Mouse (Mus musculus) kidney, postnatal 0 days (tissue): Measurements from ENCODE around the gene Pou6f1. TPM values are rescaled to one million over a fixed set of nuclear protein-coding genes. Genes with fewer than 3 reads are reported as not detected.

Experiments
- ATAC-seq: fragments of 200-750 bp; cut with Nextera tagmentation; replicated peaks from 2 replicates; pipeline ENCODE4 v1.8.0; 2017; ENCODE audit warnings: low read depth, moderate number of reproducible peaks, moderate TSS enrichment, moderate library complexity; ENCODE audit not compliant: low FRiP score
- DNase-seq: peaks from one replicate; pipeline ENCODE4 v3.0.0-alpha.2; 2016; ENCODE audit warnings: low spot score
- H3K27ac ChIP-seq: fragments of 300-500 bp; sonication (generic); 2 replicates; pipeline ENCODE4 v1.5.1; 2014; ENCODE audit warnings: mild to moderate bottlenecking
- H3K27me3 ChIP-seq: fragments of 300-500 bp; sonication (generic); 2 replicates; pipeline ENCODE4 v1.6.1; 2014; ENCODE audit warnings: low read length, mixed read lengths; ENCODE audit not compliant: insufficient read depth
- H3K36me3 ChIP-seq: fragments of 300-500 bp; sonication (generic); 2 replicates; pipeline ENCODE4 v1.6.1; 2014; ENCODE audit warnings: low read length, mixed read lengths; ENCODE audit not compliant: insufficient read depth
- H3K4me1 ChIP-seq: fragments of 300-500 bp; sonication (generic); replicated peaks from 2 replicates; pipeline ENCODE4 v1.6.1; 2014; ENCODE audit warnings: antibody characterized with exemption, low read length, mixed read lengths; ENCODE audit not compliant: insufficient read depth
- H3K4me2 ChIP-seq: fragments of 300-500 bp; sonication (generic); 2 replicates; pipeline ENCODE4 v1.6.1; 2014; ENCODE audit warnings: mild to moderate bottlenecking, low read length, moderate library complexity, mixed read lengths
- H3K4me3 ChIP-seq: fragments of 300-500 bp; sonication (generic); replicated peaks from 2 replicates; pipeline ENCODE4 v1.5.1; 2014; ENCODE audit warnings: low read depth, low read length
- H3K9ac ChIP-seq: fragments of 300-500 bp; sonication (generic); 2 replicates; pipeline ENCODE4 v1.6.1; 2014; ENCODE audit warnings: low read depth, low read length
- H3K9me3 ChIP-seq: fragments of 300-500 bp; sonication (generic); replicated peaks from 2 replicates; pipeline ENCODE4 v1.6.1; 2016; ENCODE audit warnings: low read length, inconsistent platforms, mixed read lengths
- CTCF ChIP-seq: IDR thresholded peaks from 2 replicates; pipeline ENCODE4 v1.5.1; 2016; ENCODE audit warnings: antibody characterized with exemption, low read depth, mild to moderate bottlenecking, moderate library complexity
- WGBS: fragments of 180-500 bp; shearing (Covaris S2); extraction: QIAGEN DNeasy Blood & Tissue Kit; methylation state at CpG from one replicate; pipeline ENCODE4 v1.1.7; 2014; 5-methylcytosine and 5-hydroxymethylcytosine counted together
- polyA plus RNA-seq: library from polyadenylated mRNA; unstranded; fragments of >200 nt; fragmentation: Nextera tagmentation; extraction: Ambion mirVana; gene quantifications from 2 replicates; pipeline ENCODE4 v1.2.1, GENCODE M21; 2015

Pou6f1 gene
- polyA plus RNA-seq, 1 experiment from 2014 or later: 9.7 TPM

GRCm38 (mm10) chr15:100631454-100632170 lies 31.8 kb upstream of the Pou6f1 start:
- 70% methylated on average over 12 of the region's 12 CpGs for WGBS
- no peak for DNase-seq

GRCm38 (mm10) chr15:100630126-100630525 lies 30.3 kb upstream of the Pou6f1 start:
- Histone ChIP-seq H3K36me3 (no peaks in the 10 kb centered on the region), H3K9me3 (no peaks in the 10 kb centered on the region), H3K27me3 (no peaks in the 10 kb centered on the region), H3K4me1 (0 out of 2 replicates have a peak, but pooled peaks cover 11% of the 10 kb centered on the region), H3K4me2 (no peak overlapping the region), H3K4me3 (no peak overlapping the region), H3K27ac (no peak overlapping the region), H3K9ac (no peak overlapping the region)
- 60% methylated on average over 3 of the region's 3 CpGs for WGBS
- no peak for DNase-seq
- TF ChIP-seq CTCF: no peak
- ATAC-seq: no peak

More at GRCm38 (mm10) chr15:100631454-100632170, 31.8 kb upstream of the Pou6f1 start:
- no peak for ATAC-seq
- H3K4me3 ChIP-seq: no peak overlapping the region
- H3K27me3 ChIP-seq: no peaks in the 10 kb centered on the region
- no peak for TF ChIP-seq CTCF
- H3K9me3 ChIP-seq: no peaks in the 10 kb centered on the region
- no peak overlapping the region for H3K4me2 ChIP-seq
- 0 out of 2 replicates have a peak, but pooled peaks cover 11% of the 10 kb centered on the region for H3K4me1 ChIP-seq
- H3K9ac ChIP-seq: no peak overlapping the region
- H3K27ac ChIP-seq: no peak overlapping the region
- no peaks in the 10 kb centered on the region for H3K36me3 ChIP-seq

GRCm38 (mm10) chr15:100628797-100629196 lies 29.0 kb upstream of the Pou6f1 start:
- H3K9me3 ChIP-seq: no peaks in the 10 kb centered on the region
- H3K4me3 ChIP-seq: no peak overlapping the region
- H3K36me3 ChIP-seq: no peaks in the 10 kb centered on the region
- no peak overlapping the region for H3K9ac ChIP-seq
- ATAC-seq (no peak), DNase-seq (peak; percentile 50)
- WGBS: 52% methylated on average over 7 of the region's 7 CpGs
- 0 out of 2 replicates have a peak overlapping the region, but pooled peaks have one; percentile 22 for H3K27ac ChIP-seq
- 0 out of 2 replicates have a peak, but pooled peaks cover 11% of the 10 kb centered on the region for H3K4me1 ChIP-seq
- no peaks in the 10 kb centered on the region for H3K27me3 ChIP-seq
- no peak for TF ChIP-seq CTCF
- H3K4me2 ChIP-seq: no peak overlapping the region

GRCm38 (mm10) chr15:100627774-100628370 lies 28.1 kb upstream of the Pou6f1 start:
- H3K9me3 ChIP-seq: no peaks in the 10 kb centered on the region
- TF ChIP-seq CTCF: no peak
- no peak overlapping the region for H3K9ac ChIP-seq
- no peak for DNase-seq
- no peaks in the 10 kb centered on the region for H3K36me3 ChIP-seq
- no peaks in the 10 kb centered on the region for H3K27me3 ChIP-seq
- 0 out of 2 replicates have a peak, but pooled peaks cover 8% of the 10 kb centered on the region for H3K4me1 ChIP-seq
- no peak overlapping the region for H3K4me2 ChIP-seq
- WGBS: 15% methylated on average over 11 of the region's 11 CpGs
- H3K4me3 ChIP-seq: no peak overlapping the region
- H3K27ac ChIP-seq: peak overlapping the region; percentile 52
- ATAC-seq: no peak

- Histone ChIP-seq H3K27ac (peak overlapping the region; percentile 52; the same call in 1 of the 2 replicates), H3K27me3 (no peaks in the 10 kb centered on the region), H3K36me3 (no peaks in the 10 kb centered on the region), H3K4me2 (no peak overlapping the region), H3K9me3 (no peaks in the 10 kb centered on the region), H3K9ac (no peak overlapping the region), H3K4me1 (0 out of 2 replicates have a peak, but pooled peaks cover 2% of the 10 kb centered on the region), H3K4me3 (no peak overlapping the region)
- 21% methylated on average over 10 of the region's 10 CpGs for WGBS
- ATAC-seq (no peak), DNase-seq (no peak)
- TF ChIP-seq CTCF: no peak
Observed at GRCm38 (mm10) chr15:100627287-100627686, 27.5 kb upstream of the Pou6f1 start.

- H3K9ac ChIP-seq: no peak overlapping the region
- 96% methylated on average over 3 of the region's 3 CpGs for WGBS
Observed at GRCm38 (mm10) chr15:100624435-100624834, 24.7 kb upstream of the Pou6f1 start.

More at GRCm38 (mm10) chr15:100624435-100624834, 24.7 kb upstream of the Pou6f1 start:
- H3K4me3 ChIP-seq: no peak overlapping the region
- H3K4me2 ChIP-seq: no peak overlapping the region
- TF ChIP-seq CTCF: no peak
- ATAC-seq (no peak), DNase-seq (no peak)
- H3K27me3 ChIP-seq: no peaks in the 10 kb centered on the region
- H3K36me3 ChIP-seq: peaks cover 15% of the 10 kb centered on the region
- no peaks in the 10 kb centered on the region for H3K9me3 ChIP-seq
- H3K4me1 ChIP-seq: no peaks in the 10 kb centered on the region
- H3K27ac ChIP-seq: no peak overlapping the region
